Mouse (Mus musculus): Measurements from ENCODE around the gene Esrp2.

Esrp2 gene

GRCm38 (mm10) chr8:106136156-106137130 lies at the start of gene Esrp2:
Gene Esrp2, minus strand, starts transcription at chr8:106136974.
- DNase-seq (ENCODE audit: low spot score in 2 of 2), result no peak

- no peak for DNase-seq (ENCODE audit: low spot score in 2 of 2)
Measured at GRCm38 (mm10) chr8:106186394-106186793, 49.6 kb upstream of the Esrp2 start.

- DNase-seq (ENCODE audit: low spot score in 2 of 2), result no peak
Measured at GRCm38 (mm10) chr8:106185628-106186270, 49.0 kb upstream of the Esrp2 start.

- no peak for DNase-seq (ENCODE audit: low spot score in 2 of 2)
Measured at GRCm38 (mm10) chr8:106178428-106178827, 41.7 kb upstream of the Esrp2 start.

GRCm38 (mm10) chr8:106177594-106177993 lies 40.8 kb upstream of the Esrp2 start:
- no peak for DNase-seq (ENCODE audit: low spot score in 2 of 2)

GRCm38 (mm10) chr8:106176891-106177290 lies 40.1 kb upstream of the Esrp2 start:
- DNase-seq (ENCODE audit: low spot score in 2 of 2), result no peak

- no peak for DNase-seq (ENCODE audit: low spot score in 2 of 2)
Measured at GRCm38 (mm10) chr8:106173566-106173965, 36.8 kb upstream of the Esrp2 start.

GRCm38 (mm10) chr8:106169934-106170480 lies 33.2 kb upstream of the Esrp2 start:
- no peak for DNase-seq (ENCODE audit: low spot score in 2 of 2)

- peak in 1 of 2 experiments; percentile 22 for DNase-seq (ENCODE audit: low spot score in 2 of 2)
Measured at GRCm38 (mm10) chr8:106169017-106169933, 32.5 kb upstream of the Esrp2 start.

- DNase-seq (ENCODE audit: low spot score in 2 of 2), result peak; percentile 72 to 85
Measured at GRCm38 (mm10) chr8:106168356-106169016, 31.7 kb upstream of the Esrp2 start, which contains the start of gene Slc7a6. Gene Slc7a6, plus strand, starts transcription at chr8:106168857.

GRCm38 (mm10) chr8:106165460-106165859 lies 28.7 kb upstream of the Esrp2 start:
- DNase-seq (ENCODE audit: low spot score in 2 of 2), result peak; percentile 67 to 71

- DNase-seq (ENCODE audit: low spot score in 2 of 2), result no peak
Measured at GRCm38 (mm10) chr8:106163251-106163650, 26.5 kb upstream of the Esrp2 start.

GRCm38 (mm10) chr8:106159876-106160275 lies 23.1 kb upstream of the Esrp2 start:
- DNase-seq (ENCODE audit: low spot score in 2 of 2), result no peak

GRCm38 (mm10) chr8:106158381-106158780 lies 21.6 kb upstream of the Esrp2 start:
- DNase-seq (ENCODE audit: low spot score in 2 of 2), result no peak

GRCm38 (mm10) chr8:106157419-106157818 lies 20.6 kb upstream of the Esrp2 start:
- DNase-seq (ENCODE audit: low spot score in 2 of 2), result no peak

GRCm38 (mm10) chr8:106152876-106153275 lies 16.1 kb upstream of the Esrp2 start:
- no peak for DNase-seq (ENCODE audit: low spot score in 2 of 2)

GRCm38 (mm10) chr8:106151041-106151440 lies 14.3 kb upstream of the Esrp2 start:
- DNase-seq (ENCODE audit: low spot score in 2 of 2), result no peak

GRCm38 (mm10) chr8:106150653-106151000 lies 13.9 kb upstream of the Esrp2 start:
- no peak for DNase-seq (ENCODE audit: low spot score in 2 of 2)

- DNase-seq (ENCODE audit: low spot score in 2 of 2), result peak; percentile 84 to 91
Measured at GRCm38 (mm10) chr8:106149801-106150652, 13.3 kb upstream of the Esrp2 start, which contains the start of gene Pla2g15. Gene Pla2g15, plus strand, starts transcription at chr8:106150399.

GRCm38 (mm10) chr8:106149025-106149424 lies 12.3 kb upstream of the Esrp2 start:
- DNase-seq (ENCODE audit: low spot score in 2 of 2), result no peak

Data from natural killer cell, adult 2 months (primary cell).